Mouse (Mus musculus) cerebellum, adult 11-12 months (tissue): Measurements from ENCODE around the gene Mtcl1.
A peak's percentile ranks its signal among the peaks of the same experiment; 100 is the strongest.
"Not testable (repeated sequence)": the region's sequence is repeated elsewhere in the genome, so short reads cannot be mapped to it uniquely, and the experiment has no call there.

ENCODE experiments used
- DNase-seq: peaks from one replicate; pipeline ENCODE4 v3.0.0; 2022

The Mtcl1 gene

DNA sequence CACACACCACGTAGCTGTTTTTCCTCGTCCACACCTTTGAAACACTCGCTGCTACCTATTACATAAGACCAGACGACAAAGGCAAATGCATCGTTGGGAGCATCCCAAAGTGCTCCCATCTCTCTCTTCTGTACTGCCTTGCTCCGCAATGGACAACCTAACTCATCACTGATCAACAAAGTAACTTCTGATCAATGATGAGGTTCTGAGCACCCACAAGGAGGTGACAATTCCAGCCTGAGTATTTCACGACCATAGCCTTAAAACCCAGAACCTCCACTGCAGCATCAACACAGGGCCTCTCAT, 2.6 kb downstream of the Mtcl1 start:
- DNase-seq: peak; percentile 67

- DNase-seq: peak; percentile 63
These were observed 3.1 kb downstream of the Mtcl1 start for GRCm38 (mm10) chr17:66446196-66447006.

- peak; percentile 59 for DNase-seq
These were observed 5.4 kb downstream of the Mtcl1 start for GRCm38 (mm10) chr17:66444059-66444700.

DNA sequence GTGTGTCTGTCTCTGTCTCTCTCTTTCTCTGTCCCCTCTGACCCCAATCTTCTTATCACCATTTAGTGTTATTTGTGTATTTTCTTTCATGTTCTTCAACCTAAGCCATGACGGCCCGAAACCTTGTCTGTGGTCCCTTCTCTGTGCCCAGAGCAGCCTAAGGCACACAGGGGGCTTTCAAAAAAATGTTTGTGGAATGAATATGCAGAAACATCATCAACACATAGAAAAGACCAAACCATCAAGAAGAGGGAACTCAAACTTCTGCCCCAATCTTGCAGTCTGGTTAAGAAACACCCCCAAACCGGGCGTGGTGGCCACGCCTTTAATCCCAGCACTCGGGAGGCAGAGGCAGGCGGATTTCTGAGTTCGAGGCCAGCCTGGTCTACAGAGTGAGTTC, 9.7 kb downstream of the Mtcl1 start:
- DNase-seq: no peak

GRCm38 (mm10) chr17:66439051-66439753, 10.3 kb downstream of the Mtcl1 start:
- DNase-seq: no peak

- DNase-seq: peak; percentile 66
These were observed 11.4 kb downstream of the Mtcl1 start for GRCm38 (mm10) chr17:66438137-66438536.

- peak; percentile 97 for DNase-seq
These were observed 12.7 kb downstream of the Mtcl1 start for GRCm38 (mm10) chr17:66436811-66437210.

DNA sequence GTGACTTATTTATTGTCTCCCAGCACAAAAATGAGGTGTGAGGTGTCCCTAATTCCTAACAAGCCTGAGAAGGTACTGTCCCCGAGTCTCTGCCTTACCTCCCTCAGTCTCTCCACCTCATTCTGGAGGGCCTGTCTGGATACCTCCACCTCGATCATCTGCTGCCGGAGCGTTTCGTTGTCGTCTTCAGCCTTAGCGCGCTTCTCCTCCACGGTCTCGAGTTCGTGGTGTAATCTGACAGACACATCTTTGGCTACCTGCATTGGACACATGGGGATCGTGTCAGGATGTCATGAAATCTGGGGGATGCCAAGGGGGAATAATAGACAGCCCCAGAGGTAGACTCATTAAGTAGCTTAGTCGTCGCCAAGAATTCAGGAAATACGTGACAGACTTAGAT, 13.6 kb downstream of the Mtcl1 start:
- DNase-seq: peak; percentile 52

- DNase-seq: peak; percentile 71
These were observed 14.5 kb downstream of the Mtcl1 start for GRCm38 (mm10) chr17:66435007-66435406.

GRCm38 (mm10) chr17:66434566-66434965, 15.0 kb downstream of the Mtcl1 start:
- DNase-seq: no peak

DNA sequence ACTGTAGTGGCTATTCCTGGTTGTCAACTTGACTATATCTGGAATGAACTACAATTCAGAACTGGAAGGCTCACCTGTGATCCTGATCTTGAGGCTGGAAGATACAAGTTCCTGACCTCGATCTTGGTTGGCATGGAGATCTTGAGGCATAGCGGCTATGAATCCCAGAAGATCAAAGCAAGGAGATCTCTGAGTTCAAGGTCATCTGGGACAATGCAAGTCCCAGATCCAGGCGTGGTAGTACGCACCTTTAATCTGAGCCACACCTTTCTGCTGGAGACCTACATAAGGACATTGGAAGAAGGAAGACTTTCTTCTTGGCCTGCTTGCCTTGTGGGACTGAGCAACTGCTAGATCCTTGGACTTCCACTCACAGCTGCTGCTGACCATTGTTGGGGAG, 24.9 kb downstream of the Mtcl1 start:
- not testable (repeated sequence) for DNase-seq

DNA sequence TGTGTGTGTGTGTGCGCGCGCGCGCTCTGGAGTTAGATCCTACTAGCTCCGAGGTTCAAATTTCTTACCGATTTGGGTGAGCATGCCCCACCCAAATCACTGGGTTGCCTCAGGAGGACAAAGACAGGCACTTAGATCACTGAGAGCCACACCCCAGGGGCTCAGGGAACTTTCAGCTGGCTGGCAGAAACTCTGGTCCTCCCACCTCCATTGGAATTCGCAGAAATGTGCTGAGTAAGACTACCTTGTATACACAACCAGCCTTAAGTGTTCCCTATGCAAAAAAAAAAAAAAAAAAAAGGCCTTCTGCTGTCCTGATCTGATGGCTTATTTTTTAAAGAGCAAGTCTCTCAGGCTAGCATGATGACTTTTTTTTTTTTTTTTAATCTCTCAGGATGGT, 30.1 kb downstream of the Mtcl1 start:
- no peak for DNase-seq

- no peak for DNase-seq
These were observed 31.8 kb downstream of the Mtcl1 start for GRCm38 (mm10) chr17:66417748-66418147.

DNA sequence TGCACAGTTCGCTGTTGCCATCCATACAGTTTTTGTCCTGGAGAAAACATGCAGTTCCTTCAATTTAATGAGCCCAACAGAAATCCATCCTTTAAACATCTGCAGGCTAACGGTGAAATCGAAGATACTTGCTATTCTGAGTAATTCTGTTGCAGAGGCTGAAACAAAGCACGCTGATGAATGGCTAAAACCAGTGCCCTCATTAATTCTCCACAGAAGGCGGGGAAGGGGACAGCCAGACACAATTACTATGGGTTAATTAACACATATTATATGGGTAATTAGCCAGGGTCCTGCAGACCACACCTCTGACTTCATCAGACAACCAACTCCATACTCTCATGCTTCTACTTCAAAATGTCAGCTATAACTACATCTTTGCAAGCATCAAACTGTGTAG, 32.2 kb downstream of the Mtcl1 start:
- DNase-seq: no peak

DNA sequence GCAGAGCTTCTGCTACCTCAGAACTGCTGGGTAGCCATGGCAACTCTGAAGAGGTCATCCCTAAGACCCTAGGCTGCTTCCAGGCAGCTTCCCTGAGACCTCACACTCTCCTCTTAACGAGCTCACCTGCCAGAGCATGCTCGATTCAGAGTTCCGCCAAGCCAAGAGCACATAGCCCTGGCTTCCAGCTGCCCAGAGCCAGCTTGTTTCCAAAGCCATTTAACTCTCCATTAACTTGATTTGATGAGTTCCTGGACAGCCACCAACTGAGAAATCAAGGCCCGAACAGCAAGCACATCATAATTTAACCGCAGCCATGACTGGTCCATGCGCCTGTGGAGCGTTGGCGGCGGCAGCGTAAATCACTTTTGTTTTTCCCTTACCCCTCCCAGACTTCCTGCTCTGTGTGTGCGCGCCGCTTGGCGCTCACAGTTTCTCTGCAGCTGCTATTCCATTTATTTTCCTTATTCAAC, 32.7 kb downstream of the Mtcl1 start:
- DNase-seq: peak; percentile 59

- DNase-seq: no peak
These were observed 33.1 kb downstream of the Mtcl1 start for GRCm38 (mm10) chr17:66416436-66416835.

- no peak for DNase-seq
These were observed 35.2 kb downstream of the Mtcl1 start for GRCm38 (mm10) chr17:66414331-66414730.

- no peak for DNase-seq
These were observed 37.2 kb downstream of the Mtcl1 start for GRCm38 (mm10) chr17:66412155-66412970.

DNA sequence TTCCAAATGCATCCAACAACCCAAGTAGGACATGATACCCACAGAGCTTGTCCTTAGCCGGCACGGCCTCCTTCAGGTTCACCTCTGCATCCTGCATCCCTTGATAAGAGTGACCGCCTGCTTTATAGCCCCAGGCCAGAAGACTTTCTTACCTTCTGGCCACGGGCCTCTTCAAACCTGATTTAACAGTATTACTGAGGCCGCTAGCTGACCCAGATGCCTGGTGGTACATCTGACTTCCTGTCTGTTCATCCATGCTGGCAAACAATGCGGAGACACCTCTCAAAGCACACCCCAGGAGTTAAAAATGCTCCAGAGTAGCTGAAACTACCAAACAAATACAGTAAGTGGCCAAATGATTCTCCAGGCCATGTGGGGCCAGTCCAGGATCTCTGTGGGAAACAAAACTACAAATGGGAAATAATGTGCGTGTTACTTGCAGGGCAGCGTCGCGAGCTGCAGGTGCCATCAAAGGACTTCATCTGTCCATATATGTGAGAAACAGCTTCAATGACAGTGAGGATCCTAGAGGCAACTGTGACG, 38.6 kb downstream of the Mtcl1 start:
- no peak for DNase-seq

DNA sequence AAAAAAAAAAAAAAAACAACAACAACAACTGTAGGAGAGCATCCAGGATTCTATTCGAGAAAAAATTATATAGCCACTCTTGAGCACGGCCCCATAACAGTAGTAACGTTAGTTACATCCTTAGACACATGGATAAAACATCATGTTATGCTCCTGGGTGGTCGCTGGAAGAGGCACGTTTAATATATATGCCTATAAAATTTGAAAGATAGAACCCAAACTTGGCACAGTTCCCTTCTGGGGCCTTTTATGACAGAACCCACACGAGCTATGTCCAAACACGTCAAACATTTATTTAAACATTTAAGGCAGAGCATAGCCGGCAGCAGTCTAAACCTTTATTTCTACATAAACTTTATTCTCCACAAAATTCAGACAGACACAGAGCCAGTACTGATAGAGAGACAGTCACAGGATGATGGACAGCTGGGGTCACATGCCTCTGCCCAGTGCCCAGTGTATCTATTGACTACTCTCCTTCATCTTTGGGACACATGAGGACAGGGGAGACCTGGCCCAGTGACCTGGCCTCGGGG, 40.4 kb downstream of the Mtcl1 start:
- no peak for DNase-seq

- peak; percentile 61 for DNase-seq
These were observed 41.1 kb downstream of the Mtcl1 start for GRCm38 (mm10) chr17:66408400-66408799.

- DNase-seq: peak; percentile 56
These were observed 41.7 kb downstream of the Mtcl1 start for GRCm38 (mm10) chr17:66407833-66408232.
